8 mouse cellular contexts compared by ENCODE assay signal in genomic region chr3:145923874-145924577, GRCm38 (mm10). TPM values are rescaled to one million over a fixed set of nuclear protein-coding genes. Genes with fewer than 3 reads are reported as not detected.
A peak's percentile ranks its signal among the peaks of the same experiment; 100 is the strongest.
DNase-seq lines count a peak whose midpoint lies in the region; ATAC-seq and TF ChIP-seq lines count a peak whose summit lies in the region.

No protein-coding gene starts in this region.

- POLR2A ChIA-PET in Patski (lab: Charles Lee) = interaction anchor here (1.0 to 1.5 kb wide), 2 partner anchors 13 to 14 kb away, joined by 3 to 4 read pairs; partner anchors contain the start of gene 2410004B18Rik

- DNase-seq in Patski (ENCODE audit: low read depth, low spot score) = peak; percentile 100
- peak; percentile 98 for DNase-seq in cerebellum, postnatal 14 days
- peak; percentile 98 for DNase-seq in frontal cortex, postnatal 14 days (ENCODE audit: low spot score in 2 of 2)
- DNase-seq in layer of hippocampus, postnatal 25 days (ENCODE audit: extremely low spot score in 1 of 2, low spot score in 1 of 2) = peak; percentile 87 to 96
- peak; percentile 100 for DNase-seq in lung, postnatal 25 days (ENCODE audit: low spot score)
- peak; percentile 100 for DNase-seq in retina, embryonic 14.5 days (ENCODE audit: low spot score)
- peak; percentile 99 for DNase-seq in thymus, postnatal 4 days

- H3K9ac ChIP-seq in hindbrain, embryonic 13.5 days = peak overlapping the region; percentile 92

- 0 out of 2 replicates have a peak, but pooled peaks cover 3% of the 10 kb centered on the region for H3K36me3 ChIP-seq in hindbrain, embryonic 13.5 days

- peaks cover 14% of the 10 kb centered on the region for H3K4me1 ChIP-seq in hindbrain, embryonic 13.5 days (replicated peaks)

- H3K4me3 ChIP-seq in hindbrain, embryonic 13.5 days = peak overlapping the region; percentile 74

- no peak for TF ChIP-seq CTCF in Patski (IDR thresholded peaks at IDR 0.05)

- in situ Hi-C loops in Patski (cut with MboI; ENCODE audit: low pct_unique_long_range_greater_than_20kb) = no loop called here

- WGBS in hindbrain, embryonic 13.5 days = under 1% methylated on average over 58 of the region's 58 CpGs

- peak overlapping the region; percentile 77 for H3K4me2 ChIP-seq in hindbrain, embryonic 13.5 days

- peak overlapping the region; percentile 90 for H3K27ac ChIP-seq in hindbrain, embryonic 13.5 days

- H3K27me3 ChIP-seq in Patski = no peaks in the 10 kb centered on the region
- 0 out of 2 replicates have a peak, but pooled peaks cover 3% of the 10 kb centered on the region for H3K27me3 ChIP-seq in hindbrain, embryonic 13.5 days

- no peaks in the 10 kb centered on the region for H3K9me3 ChIP-seq in hindbrain, embryonic 13.5 days

- CTCF ChIA-PET in Patski (lab: Charles Lee) = interaction anchor here (0.9 to 4.4 kb wide), 4 partner anchors 13 to 18 kb away, joined by 3 to 39 read pairs (median 4); partner anchors contain the start of gene 2410004B18Rik

- ATAC-seq in Patski = peak; percentile 98
- peak; percentile 100 for ATAC-seq in hindbrain, embryonic 13.5 days (ENCODE audit: low FRiP score)

RNA-seq across cellular contexts. Expression of gene Bcl10, which starts 1.4 kb away (rescaled TPM):
- 51.4 TPM for polyA plus RNA-seq in Patski (2021)
- polyA plus RNA-seq in hindbrain, embryonic 13.5 days (2015; fragmentation: Nextera tagmentation; extraction: Ambion mirVana) = 38.4 and 40.9 TPM in 2 replicates
- 10 to 100 TPM; 12.7 TPM for total RNA-seq in layer of hippocampus, postnatal 25 days (2021)

RNA-seq across cellular contexts. Expression of gene 2410004B18Rik, which starts 13.8 kb away (rescaled TPM):
- polyA plus RNA-seq in Patski (2021) = 44.8 TPM
- polyA plus RNA-seq in hindbrain, embryonic 13.5 days (2015; fragmentation: Nextera tagmentation; extraction: Ambion mirVana) = 73.2 and 74.1 TPM in 2 replicates
- total RNA-seq in layer of hippocampus, postnatal 25 days (2021) = 10 to 100 TPM; 36.5 to 37.4 TPM

Comparison
In these comparisons a context has a peak if more than half of its experiments do, and no peak if none do; other contexts are left out.
1. Peak in every context shown above with its lines: DNase-seq, ATAC-seq, H3K4me3 ChIP-seq and H3K27ac ChIP-seq.